Mouse (Mus musculus) Patski (cell line): Measurements from ENCODE around the gene Elovl5. TPM values are rescaled to one million over a fixed set of nuclear protein-coding genes. Genes with fewer than 3 reads are reported as not detected.

Experiments
- ATAC-seq: fragments of 100-300 bp; one replicate; pipeline ENCODE4 v1.8.0; 2021
- CTCF ChIA-PET: fragments of 350-600 bp; sonication (Branson Sonifier 250); formaldehyde crosslinking; loops from one replicate; lab custom pipeline; 2022; ENCODE audit warnings: inconsistent platforms; lab: Charles Lee
- POLR2A ChIA-PET: fragments of 350-600 bp; sonication (Branson Sonifier 250); formaldehyde crosslinking; loops from one replicate; lab custom pipeline; 2022; ENCODE audit warnings: antibody characterized with exemption, inconsistent platforms; lab: Charles Lee
- DNase-seq: peaks from one replicate; pipeline ENCODE4 v3.0.0-alpha.2; 2011; ENCODE audit warnings: low read depth, low spot score
- H3K27me3 ChIP-seq: fragments of 371-371 bp; one replicate; pipeline ENCODE4 v1.5.1; 2021
- CTCF ChIP-seq: fragments of 100-300 bp; IDR thresholded peaks from one replicate; pipeline ENCODE4 v1.5.1; 2021
- in situ Hi-C: fragments of 300-500 bp; cut with MboI; formaldehyde crosslinking; loops from 3 replicates; pipeline ENCODE4 v1.11.1; 2018; ENCODE audit warnings: low pct_unique_long_range_greater_than_20kb, mixed read lengths
- polyA plus RNA-seq: library from polyadenylated mRNA; unstranded; gene quantifications from one replicate; pipeline ENCODE4 v1.2.3, GENCODE M21; 2021

Elovl5 gene
- polyA plus RNA-seq, 1 experiment from 2014 or later, result 65.1 TPM

- ATAC-seq (no peak), DNase-seq (no peak)
- in situ Hi-C loops, result no loop called here
- TF ChIP-seq CTCF, result no peak
- ChIA-PET CTCF (interaction anchor here (1.8 kb wide), 1 partner anchor 29 kb away, joined by 4 read pairs; no protein-coding TSS in a partner anchor), POLR2A (no interaction called here)
- no peaks in the 10 kb centered on the region for H3K27me3 ChIP-seq
These were observed 10.3 kb downstream of the Elovl5 start for GRCm38 (mm10) chr9:77927431-77927830.

GRCm38 (mm10) chr9:77928769-77929168 is 11.6 kb downstream of the Elovl5 start:
- in situ Hi-C loops, result no loop called here
- no peak for DNase-seq
- POLR2A ChIA-PET, result no interaction called here

GRCm38 (mm10) chr9:77929296-77929695 is 12.1 kb downstream of the Elovl5 start:
- ChIA-PET POLR2A (no interaction called here), CTCF (interaction anchor here (1.8 kb wide), 1 partner anchor 31 kb away, joined by 4 read pairs; no protein-coding TSS in a partner anchor)
- no peak for TF ChIP-seq CTCF
- ATAC-seq (no peak), DNase-seq (no peak)
- in situ Hi-C loops, result no loop called here
- no peaks in the 10 kb centered on the region for H3K27me3 ChIP-seq

More at GRCm38 (mm10) chr9:77928769-77929168, 11.6 kb downstream of the Elovl5 start:
- CTCF ChIA-PET, result interaction anchor here (1.8 kb wide), 1 partner anchor 30 kb away, joined by 4 read pairs; no protein-coding TSS in a partner anchor
- H3K27me3 ChIP-seq, result no peaks in the 10 kb centered on the region
- ATAC-seq, result no peak
- no peak for TF ChIP-seq CTCF

- ChIA-PET POLR2A (no interaction called here), CTCF (no interaction called here)
- peak; percentile 79 for ATAC-seq
- H3K27me3 ChIP-seq, result no peaks in the 10 kb centered on the region
- no peak for DNase-seq
- no peak for TF ChIP-seq CTCF
- in situ Hi-C loops, result no loop called here
These were observed 13.1 kb downstream of the Elovl5 start for GRCm38 (mm10) chr9:77930036-77930859.

- no peak for TF ChIP-seq CTCF
- ATAC-seq, result no peak
- ChIA-PET CTCF (no interaction called here), POLR2A (no interaction called here)
- in situ Hi-C loops, result no loop called here
- H3K27me3 ChIP-seq, result no peaks in the 10 kb centered on the region
- DNase-seq, result no peak
These were observed 13.7 kb downstream of the Elovl5 start for GRCm38 (mm10) chr9:77930860-77931184.

GRCm38 (mm10) chr9:77931740-77932139 is 14.6 kb downstream of the Elovl5 start:
- ChIA-PET POLR2A (no interaction called here), CTCF (no interaction called here)
- no peak for DNase-seq
- no peaks in the 10 kb centered on the region for H3K27me3 ChIP-seq
- no peak for ATAC-seq
- in situ Hi-C loops, result no loop called here
- no peak for TF ChIP-seq CTCF

GRCm38 (mm10) chr9:77935818-77936611 is 18.9 kb downstream of the Elovl5 start:
- CTCF ChIA-PET, result no interaction called here
- in situ Hi-C loops, result no loop called here
- DNase-seq (no peak), ATAC-seq (no peak)
- H3K27me3 ChIP-seq, result no peaks in the 10 kb centered on the region
- POLR2A ChIA-PET, result no interaction called here
- TF ChIP-seq CTCF, result no peak

- no peak for TF ChIP-seq CTCF
These were observed 20.7 kb downstream of the Elovl5 start for GRCm38 (mm10) chr9:77937875-77938274.

GRCm38 (mm10) chr9:77938761-77939553 is 21.8 kb downstream of the Elovl5 start:
- no peak for TF ChIP-seq CTCF
- no peak for ATAC-seq
- CTCF ChIA-PET, result interaction anchor here (1.0 kb wide), 1 partner anchor 16 kb away, joined by 3 read pairs; no protein-coding TSS in a partner anchor
- POLR2A ChIA-PET, result no interaction called here
- no peak for DNase-seq
- in situ Hi-C loops, result no loop called here
- no peaks in the 10 kb centered on the region for H3K27me3 ChIP-seq

More at GRCm38 (mm10) chr9:77937875-77938274, 20.7 kb downstream of the Elovl5 start:
- in situ Hi-C loops, result no loop called here
- H3K27me3 ChIP-seq, result no peaks in the 10 kb centered on the region
- POLR2A ChIA-PET, result no interaction called here
- CTCF ChIA-PET, result no interaction called here
- ATAC-seq, result no peak
- no peak for DNase-seq

- ChIA-PET POLR2A (no interaction called here), CTCF (interaction anchor here (1.0 kb wide), 1 partner anchor 16 kb away, joined by 3 read pairs; no protein-coding TSS in a partner anchor)
- no peak for DNase-seq
- no peak for TF ChIP-seq CTCF
- in situ Hi-C loops, result no loop called here
- no peak for ATAC-seq
- no peaks in the 10 kb centered on the region for H3K27me3 ChIP-seq
These were observed 22.4 kb downstream of the Elovl5 start for GRCm38 (mm10) chr9:77939554-77939920.
